Mouse (Mus musculus) forebrain, embryonic 16.5 days (tissue): ENCODE results near the gene 9030025P20Rik. TPM values are rescaled to one million over a fixed set of nuclear protein-coding genes. Genes with fewer than 3 reads are reported as not detected.
"Not testable (repeated sequence)": the region's sequence is repeated elsewhere in the genome, so short reads cannot be mapped to it uniquely, and the experiment has no call there.

ENCODE experiments used
- ATAC-seq: fragments of 200-750 bp; cut with Nextera tagmentation; 2 replicates; pipeline ENCODE4 v1.8.0; 2017; ENCODE audit warnings: mild to moderate bottlenecking, moderate library complexity
- H3K27ac ChIP-seq: fragments of 300-500 bp; sonication (generic); 2 replicates; pipeline ENCODE4 v1.5.1; 2014; ENCODE audit warnings: low read length, control low read depth
- H3K27me3 ChIP-seq: fragments of 300-500 bp; sonication (generic); replicated peaks from 2 replicates; pipeline ENCODE4 v1.6.1; 2014; ENCODE audit warnings: low read length; ENCODE audit not compliant: control insufficient read depth, insufficient read depth
- H3K36me3 ChIP-seq: fragments of 300-500 bp; sonication (generic); 2 replicates; pipeline ENCODE4 v1.6.1; 2014; ENCODE audit not compliant: control insufficient read depth, insufficient read depth
- H3K4me1 ChIP-seq: fragments of 300-500 bp; sonication (generic); replicated peaks from 2 replicates; pipeline ENCODE4 v1.6.1; 2014; ENCODE audit warnings: low read length; ENCODE audit not compliant: control insufficient read depth, insufficient read depth
- H3K4me2 ChIP-seq: fragments of 300-500 bp; sonication (generic); 2 replicates; pipeline ENCODE4 v1.6.1; 2014; ENCODE audit warnings: mild to moderate bottlenecking, low read length, control low read depth
- H3K4me3 ChIP-seq: fragments of 300-500 bp; sonication (generic); replicated peaks from 2 replicates; pipeline ENCODE4 v1.5.1; 2014; ENCODE audit warnings: mild to moderate bottlenecking, low read length, control low read depth
- H3K9ac ChIP-seq: fragments of 300-500 bp; sonication (generic); replicated peaks from 2 replicates; pipeline ENCODE4 v1.6.1; 2014; ENCODE audit warnings: low read depth, low read length, control low read depth
- H3K9me3 ChIP-seq: fragments of 300-500 bp; sonication (generic); 2 replicates; pipeline ENCODE4 v1.6.1; 2016; ENCODE audit warnings: low read length; ENCODE audit not compliant: control insufficient read depth
- WGBS: fragments of 180-500 bp; shearing (Covaris S2); extraction: QIAGEN DNeasy Blood & Tissue Kit; methylation state at CpG from one replicate; pipeline ENCODE4 v1.1.7; 2014; 5-methylcytosine and 5-hydroxymethylcytosine counted together
- polyA plus RNA-seq: library from polyadenylated mRNA; unstranded; fragments of >200 nt; fragmentation: Nextera tagmentation; extraction: Ambion mirVana; gene quantifications from 2 replicates; pipeline ENCODE4 v1.2.1, GENCODE M21; 2015

The 9030025P20Rik gene
- polyA plus RNA-seq, 1 experiment from 2014 or later: 6.9 TPM

DNA sequence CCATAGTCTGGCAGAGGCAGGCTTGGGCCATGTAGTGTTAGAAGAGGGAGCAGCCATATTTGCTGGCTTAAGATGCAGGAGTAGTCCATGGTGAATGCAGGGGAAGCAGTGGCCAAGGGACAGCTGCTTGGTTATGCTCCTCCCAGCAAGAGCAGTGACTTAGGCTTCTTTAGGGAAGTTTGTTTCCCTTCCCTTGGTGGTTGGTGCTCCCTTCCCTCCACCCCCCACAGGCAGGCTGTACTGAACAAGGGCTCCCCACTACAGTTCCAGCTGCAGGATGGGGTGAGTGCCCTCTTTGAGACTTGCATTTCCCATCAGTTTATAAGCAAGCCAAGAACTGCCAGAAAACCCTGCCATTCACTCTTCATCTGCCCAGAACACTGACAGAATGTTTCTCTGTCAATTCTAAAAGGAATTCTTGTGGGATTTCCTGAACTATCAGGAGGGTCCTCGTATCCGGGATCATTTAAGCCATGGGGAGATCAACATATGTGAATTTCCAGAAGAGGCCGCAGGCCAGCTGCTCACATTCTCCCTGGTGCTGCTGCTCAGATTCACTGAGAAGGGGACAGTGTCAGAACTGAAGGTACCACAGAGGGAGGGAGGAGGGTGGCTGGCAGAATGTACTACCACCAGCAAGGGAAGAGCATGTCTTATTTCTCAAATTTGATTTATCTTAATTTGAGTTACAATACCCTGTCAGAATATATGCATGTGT is 43.4 kb downstream of the 9030025P20Rik start:
- H3K4me1 ChIP-seq, H3K4me2 ChIP-seq, H3K9me3 ChIP-seq, H3K9ac ChIP-seq, ATAC-seq, H3K36me3 ChIP-seq, H3K27ac ChIP-seq, H3K4me3 ChIP-seq, H3K27me3 ChIP-seq: not testable (repeated sequence)
- 88% methylated on average over 3 of the region's 3 CpGs for WGBS

- not testable (repeated sequence) for H3K4me1 ChIP-seq, H3K4me2 ChIP-seq, H3K9me3 ChIP-seq, H3K27me3 ChIP-seq, H3K4me3 ChIP-seq, H3K27ac ChIP-seq, H3K9ac ChIP-seq, H3K36me3 ChIP-seq
- peak; percentile 72 for ATAC-seq
- whole genome bisulfite sequencing: no CpG with 5 or more reads among the region's 97 CpGs
Measured at GRCm38 (mm10) chr17:15023878-15024492, 45.7 kb downstream of the 9030025P20Rik start.

GRCm38 (mm10) chr17:15024502-15025193 is 46.4 kb downstream of the 9030025P20Rik start:
- WGBS: no CpG with 5 or more reads among the region's 48 CpGs

GRCm38 (mm10) chr17:15025513-15025912 is 47.2 kb downstream of the 9030025P20Rik start:
- H3K36me3 ChIP-seq, H3K9me3 ChIP-seq, H3K4me3 ChIP-seq, H3K4me2 ChIP-seq, ATAC-seq, H3K27ac ChIP-seq, H3K27me3 ChIP-seq, H3K4me1 ChIP-seq, H3K9ac ChIP-seq: not testable (repeated sequence)
- no CpG with 5 or more reads among the region's 6 CpGs for WGBS

More at GRCm38 (mm10) chr17:15024502-15025193, 46.4 kb downstream of the 9030025P20Rik start:
- H3K9ac ChIP-seq, H3K4me3 ChIP-seq, H3K4me2 ChIP-seq, H3K27me3 ChIP-seq, H3K36me3 ChIP-seq, H3K9me3 ChIP-seq, H3K4me1 ChIP-seq, H3K27ac ChIP-seq: not testable (repeated sequence)
- ATAC-seq: peak; percentile 94

DNA sequence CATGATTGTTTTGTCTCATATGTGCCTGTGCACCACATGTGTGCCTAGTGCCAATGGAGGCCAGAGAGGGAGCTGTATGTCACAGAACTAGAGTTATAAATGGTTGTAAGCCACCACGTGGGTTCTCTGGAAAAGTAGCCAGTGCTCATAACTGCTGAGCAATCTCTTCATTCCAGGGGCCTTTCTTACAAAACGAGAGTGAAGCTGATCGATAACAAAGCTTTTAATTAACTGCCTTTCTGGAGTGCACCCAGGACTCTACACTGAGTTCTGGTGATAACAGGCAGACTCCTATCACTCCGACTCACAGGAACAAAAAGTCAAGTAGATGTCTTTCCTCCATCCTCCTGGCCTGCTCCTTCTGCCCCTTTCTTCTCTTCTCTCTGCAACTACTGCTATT is 53.1 kb downstream of the 9030025P20Rik start:
- no CpG with 5 or more reads among the region's 4 CpGs for WGBS

DNA sequence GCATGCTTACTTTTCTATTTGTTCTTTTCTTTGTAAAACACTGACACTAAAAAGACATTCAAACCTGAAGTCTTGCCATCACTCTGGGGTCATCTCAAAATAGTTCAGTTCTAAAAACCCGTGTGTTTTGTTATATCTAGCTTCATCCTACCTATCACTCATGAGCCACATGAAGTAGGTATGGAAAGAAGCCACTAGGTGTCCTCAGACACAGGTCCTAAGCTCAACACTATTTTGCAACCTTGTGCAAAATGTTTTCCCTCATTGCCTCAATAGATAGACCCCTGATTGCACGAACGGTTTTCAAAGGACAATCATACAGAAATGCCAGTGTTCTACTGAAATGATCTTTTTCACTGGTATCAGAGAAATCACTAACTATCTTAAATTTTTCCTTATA is 62.2 kb downstream of the 9030025P20Rik start:
- H3K4me1 ChIP-seq, H3K4me2 ChIP-seq, H3K4me3 ChIP-seq, H3K36me3 ChIP-seq, H3K9me3 ChIP-seq, H3K27me3 ChIP-seq, H3K27ac ChIP-seq, ATAC-seq, H3K9ac ChIP-seq: not testable (repeated sequence)
- no CpG with 5 or more reads among the region's 3 CpGs for WGBS

More for the DNA sequence above, 53.1 kb downstream of the 9030025P20Rik start:
- not testable (repeated sequence) for H3K27me3 ChIP-seq, H3K36me3 ChIP-seq, H3K4me1 ChIP-seq, H3K4me3 ChIP-seq, ATAC-seq, H3K9ac ChIP-seq, H3K4me2 ChIP-seq, H3K9me3 ChIP-seq, H3K27ac ChIP-seq

Other genes starting within 250 kb of the 9030025P20Rik start
- 6.3 and 7.5 TPM in 2 replicates for gene Wdr27, start 35.3 kb upstream of the 9030025P20Rik start, polyA plus RNA-seq
- 33.1 and 37.3 TPM in 2 replicates for gene 1600012H06Rik, start 35.3 kb upstream of the 9030025P20Rik start, polyA plus RNA-seq
- 15.1 and 15.3 TPM in 2 replicates for gene Phf10, start 17.2 kb upstream of the 9030025P20Rik start, polyA plus RNA-seq
- gene Gm3417, start 322 bp downstream of the 9030025P20Rik start, polyA plus RNA-seq: 0.47 and 0.86 TPM in 2 replicates
- 8.5 and 9.9 TPM in 2 replicates for gene Gm3435, start 31.7 kb downstream of the 9030025P20Rik start, polyA plus RNA-seq
- gene Ermard, start 62.7 kb downstream of the 9030025P20Rik start, polyA plus RNA-seq: 73.3 and 86.6 TPM in 2 replicates
- not detected in 2 replicates for gene Tcte3, start 63.0 kb downstream of the 9030025P20Rik start, polyA plus RNA-seq
- 5.1 TPM in 2 replicates for gene Gm3448, start 63.1 kb downstream of the 9030025P20Rik start, polyA plus RNA-seq